Mouse (Mus musculus): ENCODE measurements around the gene Zmynd8. TPM values are rescaled to one million over a fixed set of nuclear protein-coding genes. Genes with fewer than 3 reads are reported as not detected.

The Zmynd8 gene
- polyA plus RNA-seq, 1 experiment from 2014 or later: 47.6 TPM

DNA sequence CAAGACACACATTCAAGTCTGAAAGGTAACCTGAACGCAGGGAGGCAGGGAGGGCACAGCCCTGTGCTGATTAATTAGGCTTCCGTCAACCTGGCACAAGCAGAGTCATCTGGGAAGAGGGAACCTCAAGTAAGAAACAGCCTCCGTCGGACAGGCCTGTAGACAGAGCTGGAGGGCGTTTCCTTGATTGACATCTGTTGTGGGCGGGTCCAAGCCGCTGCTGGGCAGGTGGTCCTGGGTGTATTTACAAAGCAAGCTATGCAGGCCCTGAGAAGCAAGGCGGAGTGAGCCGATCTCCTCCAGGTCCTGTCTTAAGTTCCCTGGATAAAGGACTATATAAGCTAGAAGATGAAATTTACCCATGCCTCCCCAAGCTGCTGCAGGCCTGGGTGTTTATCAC lies 65.3 kb downstream of the Zmynd8 start:
- Histone ChIP-seq H3K27me3 (ENCODE audit: control insufficient read depth, insufficient read depth, low read length) (no peaks in the 10 kb centered on the region), H3K27ac (ENCODE audit: low read depth, low read length) (no peak overlapping the region), H3K4me1 (ENCODE audit: control insufficient read depth, insufficient read depth, low read length) (peaks cover 13% of the 10 kb centered on the region), H3K9me3 (replicated peaks; ENCODE audit: control insufficient read depth, low read length) (no peaks in the 10 kb centered on the region), H3K36me3 (ENCODE audit: control insufficient read depth, insufficient read depth, low read length) (peaks cover 38% of the 10 kb centered on the region), H3K9ac (ENCODE audit: low read depth, low read length) (no peak overlapping the region), H3K4me3 (ENCODE audit: low read depth, low read length) (no peak overlapping the region), H3K4me2 (no peak overlapping the region)
- WGBS (ENCODE audit: insufficient replicate concordance): 78% methylated on average over 9 of the region's 9 CpGs
- no peak for ATAC-seq (replicated peaks; ENCODE audit: insufficient number of reproducible peaks, low FRiP score, low TSS enrichment)

DNA sequence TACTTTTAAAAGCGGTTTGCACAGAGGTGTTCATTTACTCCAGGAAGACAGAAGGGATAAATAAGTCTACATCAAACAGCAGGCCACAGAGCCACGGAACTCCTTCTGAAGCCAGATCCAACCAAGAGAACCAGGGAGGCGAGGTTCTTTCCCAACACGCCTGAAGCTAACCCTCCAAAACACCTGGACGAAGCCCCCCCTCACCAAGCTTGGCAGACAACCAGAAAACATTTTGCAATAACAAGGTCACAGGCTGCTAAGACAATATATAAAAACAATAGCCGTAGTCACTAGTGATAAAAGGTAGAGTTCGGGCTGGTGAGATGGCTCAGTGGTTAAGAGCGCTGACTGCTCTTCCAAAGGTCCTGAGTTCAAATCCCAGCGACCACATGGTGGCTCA lies 66.1 kb downstream of the Zmynd8 start:
- peak overlapping the region; percentile 29; the same call in 1 of the 2 replicates for H3K27ac ChIP-seq (ENCODE audit: low read depth, low read length)
- H3K4me3 ChIP-seq (ENCODE audit: low read depth, low read length): no peak overlapping the region
- WGBS (ENCODE audit: insufficient replicate concordance): 87% methylated on average over 9 of the region's 9 CpGs
- no peaks in the 10 kb centered on the region for H3K27me3 ChIP-seq (ENCODE audit: control insufficient read depth, insufficient read depth, low read length)
- H3K9me3 ChIP-seq (replicated peaks; ENCODE audit: control insufficient read depth, low read length): no peaks in the 10 kb centered on the region
- no peak overlapping the region for H3K9ac ChIP-seq (ENCODE audit: low read depth, low read length)
- H3K4me1 ChIP-seq (ENCODE audit: control insufficient read depth, insufficient read depth, low read length): peaks cover 13% of the 10 kb centered on the region
- H3K4me2 ChIP-seq: no peak overlapping the region
- no peak for ATAC-seq (replicated peaks; ENCODE audit: insufficient number of reproducible peaks, low FRiP score, low TSS enrichment)
- peaks cover 41% of the 10 kb centered on the region for H3K36me3 ChIP-seq (ENCODE audit: control insufficient read depth, insufficient read depth, low read length)

GRCm38 (mm10) chr2:165832295-165832694 lies 66.5 kb downstream of the Zmynd8 start:
- 68% methylated on average over 9 of the region's 9 CpGs for WGBS (ENCODE audit: insufficient replicate concordance)
- H3K4me1 ChIP-seq (ENCODE audit: control insufficient read depth, insufficient read depth, low read length): peaks cover 13% of the 10 kb centered on the region
- H3K27ac ChIP-seq (ENCODE audit: low read depth, low read length): peak overlapping the region; percentile 29; the same call in 1 of the 2 replicates
- no peaks in the 10 kb centered on the region for H3K9me3 ChIP-seq (replicated peaks; ENCODE audit: control insufficient read depth, low read length)
- no peak overlapping the region for H3K4me3 ChIP-seq (ENCODE audit: low read depth, low read length)
- ATAC-seq (replicated peaks; ENCODE audit: insufficient number of reproducible peaks, low FRiP score, low TSS enrichment): no peak
- H3K9ac ChIP-seq (ENCODE audit: low read depth, low read length): no peak overlapping the region
- H3K27me3 ChIP-seq (ENCODE audit: control insufficient read depth, insufficient read depth, low read length): no peaks in the 10 kb centered on the region
- H3K4me2 ChIP-seq: no peak overlapping the region
- H3K36me3 ChIP-seq (ENCODE audit: control insufficient read depth, insufficient read depth, low read length): peaks cover 43% of the 10 kb centered on the region

DNA sequence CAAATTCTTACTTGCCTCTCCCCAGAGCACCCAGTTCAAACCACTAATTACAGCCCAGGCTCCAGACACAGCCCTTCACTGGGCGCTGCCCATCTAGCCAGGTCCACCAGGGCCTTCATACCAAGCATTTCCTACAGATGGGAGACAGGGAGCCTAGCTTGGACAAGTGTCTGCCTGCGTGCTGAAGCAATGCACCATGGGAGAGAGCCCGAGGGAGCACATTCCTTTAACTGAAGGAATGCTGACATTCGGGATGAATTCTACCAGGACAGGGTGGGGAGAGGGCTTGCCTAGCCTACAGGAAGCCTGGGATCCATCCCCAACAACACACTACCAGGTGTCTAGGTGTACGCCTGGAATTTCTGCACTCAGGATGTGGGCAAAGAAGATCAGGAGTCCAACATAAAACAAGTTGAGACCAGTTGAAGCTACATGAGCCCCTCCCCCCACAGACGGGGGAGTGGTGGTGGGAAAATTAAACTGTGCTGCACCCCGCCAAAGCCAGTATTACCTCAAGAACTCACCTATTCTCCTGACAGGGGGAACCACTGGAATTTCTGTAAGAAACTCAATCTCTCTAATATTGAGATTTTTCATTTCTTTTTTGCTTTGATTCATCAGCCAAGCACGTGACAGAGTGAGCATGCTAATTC lies 67.1 kb downstream of the Zmynd8 start:
- H3K9me3 ChIP-seq (replicated peaks; ENCODE audit: control insufficient read depth, low read length): no peaks in the 10 kb centered on the region
- 0 out of 2 replicates have a peak overlapping the region, but pooled peaks have one; percentile 29 for H3K27ac ChIP-seq (ENCODE audit: low read depth, low read length)
- H3K27me3 ChIP-seq (ENCODE audit: control insufficient read depth, insufficient read depth, low read length): no peaks in the 10 kb centered on the region
- H3K36me3 ChIP-seq (ENCODE audit: control insufficient read depth, insufficient read depth, low read length): peaks cover 42% of the 10 kb centered on the region
- WGBS (ENCODE audit: insufficient replicate concordance): 65% methylated on average over 8 of the region's 8 CpGs
- no peak overlapping the region for H3K9ac ChIP-seq (ENCODE audit: low read depth, low read length)
- H3K4me1 ChIP-seq (ENCODE audit: control insufficient read depth, insufficient read depth, low read length): peaks cover 13% of the 10 kb centered on the region
- H3K4me3 ChIP-seq (ENCODE audit: low read depth, low read length): no peak overlapping the region
- ATAC-seq (replicated peaks; ENCODE audit: insufficient number of reproducible peaks, low FRiP score, low TSS enrichment): peak; percentile 59
- H3K4me2 ChIP-seq: no peak overlapping the region

DNA sequence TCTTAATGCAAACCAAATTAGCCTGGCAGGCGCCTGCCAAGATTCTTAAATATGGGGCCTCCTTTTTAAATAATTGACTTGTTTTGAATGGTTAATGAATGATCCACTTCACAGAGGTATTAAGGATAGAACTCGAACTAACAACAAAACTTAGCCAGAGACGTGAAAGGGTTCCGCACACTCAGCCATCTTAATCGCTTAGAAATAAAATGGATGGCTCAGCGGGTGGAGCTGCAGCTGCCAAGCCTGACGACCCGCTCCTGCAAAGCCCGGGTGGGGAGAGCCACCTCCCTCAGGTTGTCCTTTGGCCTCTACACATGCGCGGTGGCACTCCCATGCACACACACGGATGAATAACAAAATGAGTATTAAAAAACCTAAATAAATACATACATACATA lies 70.0 kb downstream of the Zmynd8 start:
- H3K4me2 ChIP-seq: no peak overlapping the region
- no peak overlapping the region for H3K4me3 ChIP-seq (ENCODE audit: low read depth, low read length)
- no peak for ATAC-seq (replicated peaks; ENCODE audit: insufficient number of reproducible peaks, low FRiP score, low TSS enrichment)
- peaks cover 40% of the 10 kb centered on the region for H3K36me3 ChIP-seq (ENCODE audit: control insufficient read depth, insufficient read depth, low read length)
- H3K27ac ChIP-seq (ENCODE audit: low read depth, low read length): no peak overlapping the region
- no peaks in the 10 kb centered on the region for H3K9me3 ChIP-seq (replicated peaks; ENCODE audit: control insufficient read depth, low read length)
- 93% methylated on average over 12 of the region's 12 CpGs for WGBS (ENCODE audit: insufficient replicate concordance)
- H3K27me3 ChIP-seq (ENCODE audit: control insufficient read depth, insufficient read depth, low read length): no peaks in the 10 kb centered on the region
- H3K9ac ChIP-seq (ENCODE audit: low read depth, low read length): no peak overlapping the region
- H3K4me1 ChIP-seq (ENCODE audit: control insufficient read depth, insufficient read depth, low read length): peaks cover 16% of the 10 kb centered on the region

GRCm38 (mm10) chr2:165825964-165826712 lies 72.7 kb downstream of the Zmynd8 start:
- 78% methylated on average over 10 of the region's 10 CpGs for WGBS (ENCODE audit: insufficient replicate concordance)
- ATAC-seq (replicated peaks; ENCODE audit: insufficient number of reproducible peaks, low FRiP score, low TSS enrichment): 0 out of 2 replicates have a peak, but pooled peaks have one; percentile 42
- peaks cover 39% of the 10 kb centered on the region for H3K36me3 ChIP-seq (ENCODE audit: control insufficient read depth, insufficient read depth, low read length)

DNA sequence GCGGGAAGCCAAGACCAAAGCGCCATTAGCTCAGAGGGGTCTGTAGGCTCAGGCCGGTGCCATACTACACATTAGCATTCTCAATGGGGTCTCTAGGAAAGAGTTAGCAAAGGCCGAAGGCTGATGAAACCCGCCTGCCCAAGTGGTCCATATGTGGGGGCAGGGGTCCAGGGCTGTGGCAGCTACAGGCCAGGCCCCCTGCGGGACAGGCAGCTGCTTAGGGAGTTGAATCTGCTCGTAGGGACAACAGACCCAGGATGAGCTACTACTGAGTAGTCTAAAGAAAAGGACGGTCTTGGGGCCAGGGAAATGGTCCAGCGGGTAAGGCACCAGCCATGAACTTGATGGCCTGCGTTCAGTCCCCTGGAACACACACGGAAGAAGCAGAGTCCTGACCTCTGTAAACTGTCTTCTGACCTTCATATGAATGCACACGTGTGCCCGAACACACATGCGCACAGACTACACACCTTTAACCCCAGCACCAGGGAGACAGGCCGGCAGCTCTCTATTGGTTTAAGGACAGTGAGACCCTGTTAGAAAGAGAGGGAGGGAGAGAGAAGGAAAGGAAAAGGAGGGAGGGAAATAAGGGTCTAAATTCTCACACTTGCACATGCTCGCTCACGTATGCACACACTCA lies 73.4 kb downstream of the Zmynd8 start:
- no peak overlapping the region for H3K4me3 ChIP-seq (ENCODE audit: low read depth, low read length)
- H3K4me2 ChIP-seq: no peak overlapping the region
- no peak overlapping the region for H3K9ac ChIP-seq (ENCODE audit: low read depth, low read length)
- WGBS (ENCODE audit: insufficient replicate concordance): 95% methylated on average over 17 of the region's 17 CpGs
- H3K27ac ChIP-seq (ENCODE audit: low read depth, low read length): no peak overlapping the region
- H3K27me3 ChIP-seq (ENCODE audit: control insufficient read depth, insufficient read depth, low read length): no peaks in the 10 kb centered on the region
- peaks cover 39% of the 10 kb centered on the region for H3K36me3 ChIP-seq (ENCODE audit: control insufficient read depth, insufficient read depth, low read length)
- no peaks in the 10 kb centered on the region for H3K9me3 ChIP-seq (replicated peaks; ENCODE audit: control insufficient read depth, low read length)
- peaks cover 8% of the 10 kb centered on the region; the same call in 1 of the 2 replicates for H3K4me1 ChIP-seq (ENCODE audit: control insufficient read depth, insufficient read depth, low read length)
- ATAC-seq (replicated peaks; ENCODE audit: insufficient number of reproducible peaks, low FRiP score, low TSS enrichment): no peak

More at GRCm38 (mm10) chr2:165825964-165826712, 72.7 kb downstream of the Zmynd8 start:
- Histone ChIP-seq H3K4me2 (no peak overlapping the region), H3K4me3 (ENCODE audit: low read depth, low read length) (no peak overlapping the region), H3K27ac (ENCODE audit: low read depth, low read length) (no peak overlapping the region), H3K9ac (ENCODE audit: low read depth, low read length) (no peak overlapping the region), H3K4me1 (ENCODE audit: control insufficient read depth, insufficient read depth, low read length) (peaks cover 5% of the 10 kb centered on the region; the same call in 1 of the 2 replicates), H3K9me3 (replicated peaks; ENCODE audit: control insufficient read depth, low read length) (no peaks in the 10 kb centered on the region), H3K27me3 (ENCODE audit: control insufficient read depth, insufficient read depth, low read length) (no peaks in the 10 kb centered on the region)

DNA sequence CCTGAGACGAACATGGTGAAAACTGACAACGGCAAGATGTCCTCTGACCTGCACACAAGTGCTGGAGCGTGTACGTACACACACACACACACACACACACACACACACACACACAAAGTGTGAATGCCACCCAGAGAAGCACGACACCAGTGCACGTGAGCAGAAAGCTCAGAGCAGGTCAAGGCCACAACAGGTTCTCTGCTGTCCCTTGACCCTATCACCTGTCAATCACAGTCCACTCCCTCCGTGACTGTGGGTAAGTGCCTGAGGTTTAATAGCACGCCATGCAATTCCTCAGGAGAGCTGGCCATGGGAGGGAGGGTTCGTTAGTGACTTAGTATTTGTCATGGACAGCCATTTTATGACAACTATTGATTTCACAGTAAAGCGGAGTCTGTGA lies 74.0 kb downstream of the Zmynd8 start:
- Histone ChIP-seq H3K4me2 (no peak overlapping the region), H3K27ac (ENCODE audit: low read depth, low read length) (no peak overlapping the region), H3K4me3 (ENCODE audit: low read depth, low read length) (no peak overlapping the region), H3K9ac (ENCODE audit: low read depth, low read length) (no peak overlapping the region), H3K36me3 (ENCODE audit: control insufficient read depth, insufficient read depth, low read length) (peaks cover 37% of the 10 kb centered on the region), H3K27me3 (ENCODE audit: control insufficient read depth, insufficient read depth, low read length) (no peaks in the 10 kb centered on the region), H3K4me1 (ENCODE audit: control insufficient read depth, insufficient read depth, low read length) (peaks cover 10% of the 10 kb centered on the region; the same call in 1 of the 2 replicates), H3K9me3 (replicated peaks; ENCODE audit: control insufficient read depth, low read length) (no peaks in the 10 kb centered on the region)
- 94% methylated on average over 10 of the region's 10 CpGs for WGBS (ENCODE audit: insufficient replicate concordance)
- ATAC-seq (replicated peaks; ENCODE audit: insufficient number of reproducible peaks, low FRiP score, low TSS enrichment): no peak
